Mouse (Mus musculus) forebrain, embryonic 14.5 days (tissue): ENCODE results near the gene Msl2. TPM values are rescaled to one million over a fixed set of nuclear protein-coding genes. Genes with fewer than 3 reads are reported as not detected.

ENCODE experiments used
- ATAC-seq: fragments of 200-750 bp; cut with Nextera tagmentation; 2 replicates; pipeline ENCODE4 v1.8.0; 2017; ENCODE audit warnings: mild to moderate bottlenecking, moderate library complexity
- DNase-seq: peaks from one replicate; pipeline ENCODE4 v3.0.0-alpha.2; 2015; ENCODE audit warnings: low spot score
- H3K27ac ChIP-seq: fragments of 300-500 bp; sonication (generic); 2 replicates; pipeline ENCODE4 v1.5.1; 2014; ENCODE audit warnings: low read depth, mild to moderate bottlenecking, control low read depth, low read length, moderate library complexity
- H3K27me3 ChIP-seq: fragments of 300-500 bp; sonication (generic); replicated peaks from 2 replicates; pipeline ENCODE4 v1.6.1; 2014; ENCODE audit warnings: low read length, control low read depth, mixed read lengths; ENCODE audit not compliant: control insufficient read depth, insufficient read depth
- H3K36me3 ChIP-seq: fragments of 300-500 bp; sonication (generic); 2 replicates; pipeline ENCODE4 v1.6.1; 2014; ENCODE audit warnings: low read length, control low read depth; ENCODE audit not compliant: control insufficient read depth, insufficient read depth
- H3K4me1 ChIP-seq: fragments of 300-500 bp; sonication (generic); 2 replicates; pipeline ENCODE4 v1.6.1; 2014; ENCODE audit warnings: antibody characterized with exemption, low read length, control low read depth; ENCODE audit not compliant: control insufficient read depth, insufficient read depth
- H3K4me2 ChIP-seq: fragments of 300-500 bp; sonication (generic); 2 replicates; pipeline ENCODE4 v1.6.1; 2014; ENCODE audit warnings: mild to moderate bottlenecking, control low read depth, low read length
- H3K4me3 ChIP-seq: fragments of 300-500 bp; sonication (generic); 2 replicates; pipeline ENCODE4 v1.5.1; 2014; ENCODE audit warnings: low read depth, low read length, control low read depth
- H3K9ac ChIP-seq: fragments of 300-500 bp; sonication (generic); 2 replicates; pipeline ENCODE4 v1.6.1; 2014; ENCODE audit warnings: mild to moderate bottlenecking, low read length, control low read depth, moderate library complexity
- H3K9me3 ChIP-seq: fragments of 300-500 bp; sonication (generic); replicated peaks from 2 replicates; pipeline ENCODE4 v1.6.1; 2016; ENCODE audit warnings: low read length, control low read depth, mixed read lengths; ENCODE audit not compliant: control insufficient read depth
- WGBS: fragments of 180-500 bp; shearing (Covaris S2); extraction: QIAGEN DNeasy Blood & Tissue Kit; methylation state at CpG from one replicate; pipeline ENCODE4 v1.1.7; 2014; 5-methylcytosine and 5-hydroxymethylcytosine counted together
- polyA plus RNA-seq: library from polyadenylated mRNA; unstranded; fragments of >200 nt; fragmentation: Nextera tagmentation; extraction: Ambion mirVana; gene quantifications from 2 replicates; pipeline ENCODE4 v1.2.1, GENCODE M21; 2014

Gene Msl2
- polyA plus RNA-seq, 1 experiment from 2014 or later, result 6.1 TPM

- no peak for DNase-seq
- Histone ChIP-seq H3K27ac (no peak overlapping the region), H3K36me3 (no peaks in the 10 kb centered on the region), H3K27me3 (no peaks in the 10 kb centered on the region), H3K9ac (no peak overlapping the region), H3K4me3 (no peak overlapping the region), H3K4me1 (no peaks in the 10 kb centered on the region), H3K4me2 (no peak overlapping the region), H3K9me3 (no peaks in the 10 kb centered on the region)
- no peak for ATAC-seq
- WGBS, result 87% methylated on average over 9 of the region's 9 CpGs
Observed at GRCm38 (mm10) chr9:101042249-101042648, 31.7 kb upstream of the Msl2 start.

GRCm38 (mm10) chr9:101045710-101046338 lies 28.1 kb upstream of the Msl2 start:
- Histone ChIP-seq H3K27me3 (no peaks in the 10 kb centered on the region), H3K9me3 (no peaks in the 10 kb centered on the region), H3K27ac (no peak overlapping the region), H3K9ac (no peak overlapping the region), H3K4me2 (no peak overlapping the region), H3K4me1 (no peaks in the 10 kb centered on the region), H3K4me3 (no peak overlapping the region), H3K36me3 (no peaks in the 10 kb centered on the region)
- WGBS, result 71% methylated on average over 15 of the region's 15 CpGs
- DNase-seq, result no peak
- ATAC-seq, result no peak

GRCm38 (mm10) chr9:101052007-101052406 lies 21.9 kb upstream of the Msl2 start:
- WGBS, result 91% methylated on average over 3 of the region's 3 CpGs
- Histone ChIP-seq H3K9ac (no peak overlapping the region), H3K4me1 (no peaks in the 10 kb centered on the region), H3K4me2 (no peak overlapping the region), H3K27ac (no peak overlapping the region), H3K4me3 (no peak overlapping the region), H3K27me3 (no peaks in the 10 kb centered on the region), H3K36me3 (no peaks in the 10 kb centered on the region), H3K9me3 (no peaks in the 10 kb centered on the region)
- no peak for DNase-seq
- ATAC-seq, result no peak

- Histone ChIP-seq H3K9me3 (no peaks in the 10 kb centered on the region), H3K9ac (no peak overlapping the region), H3K4me1 (no peaks in the 10 kb centered on the region), H3K4me3 (no peak overlapping the region), H3K27ac (no peak overlapping the region), H3K4me2 (no peak overlapping the region), H3K27me3 (no peaks in the 10 kb centered on the region), H3K36me3 (no peaks in the 10 kb centered on the region)
- WGBS, result 73% methylated on average over 6 of the region's 6 CpGs
- ATAC-seq (no peak), DNase-seq (no peak)
Observed at GRCm38 (mm10) chr9:101052691-101053090, 21.2 kb upstream of the Msl2 start.

- ATAC-seq, result no peak
- H3K9ac ChIP-seq, result no peak overlapping the region
Observed at GRCm38 (mm10) chr9:101053279-101053678, 20.6 kb upstream of the Msl2 start.

GRCm38 (mm10) chr9:101057156-101057555 lies 16.7 kb upstream of the Msl2 start:
- ATAC-seq (no peak), DNase-seq (no peak)
- Histone ChIP-seq H3K27ac (no peak overlapping the region), H3K36me3 (no peaks in the 10 kb centered on the region), H3K27me3 (no peaks in the 10 kb centered on the region), H3K4me2 (no peak overlapping the region), H3K4me1 (no peaks in the 10 kb centered on the region), H3K4me3 (no peak overlapping the region), H3K9me3 (no peaks in the 10 kb centered on the region), H3K9ac (no peak overlapping the region)
- 99% methylated on average over 4 of the region's 4 CpGs for WGBS

More at GRCm38 (mm10) chr9:101053279-101053678, 20.6 kb upstream of the Msl2 start:
- Histone ChIP-seq H3K4me2 (no peak overlapping the region), H3K4me1 (no peaks in the 10 kb centered on the region), H3K36me3 (no peaks in the 10 kb centered on the region), H3K9me3 (no peaks in the 10 kb centered on the region), H3K27ac (no peak overlapping the region), H3K4me3 (no peak overlapping the region), H3K27me3 (no peaks in the 10 kb centered on the region)
- whole genome bisulfite sequencing, result 78% methylated on average over 14 of the region's 14 CpGs
- no peak for DNase-seq

- Histone ChIP-seq H3K9ac (no peak overlapping the region), H3K27ac (no peak overlapping the region), H3K9me3 (no peaks in the 10 kb centered on the region), H3K4me2 (no peak overlapping the region), H3K4me3 (no peak overlapping the region), H3K36me3 (no peaks in the 10 kb centered on the region), H3K4me1 (no peaks in the 10 kb centered on the region), H3K27me3 (no peaks in the 10 kb centered on the region)
- DNase-seq (no peak), ATAC-seq (no peak)
- WGBS, result 94% methylated on average over 11 of the region's 11 CpGs
Observed at GRCm38 (mm10) chr9:101061035-101061434, 12.9 kb upstream of the Msl2 start.

- ATAC-seq (no peak), DNase-seq (no peak)
- H3K9ac ChIP-seq, result no peak overlapping the region
- H3K27me3 ChIP-seq, result no peaks in the 10 kb centered on the region
- no peak overlapping the region for H3K4me3 ChIP-seq
- H3K9me3 ChIP-seq, result no peaks in the 10 kb centered on the region
- 65% methylated on average over 6 of the region's 6 CpGs for WGBS
- no peaks in the 10 kb centered on the region for H3K36me3 ChIP-seq
- no peak overlapping the region for H3K4me2 ChIP-seq
- H3K27ac ChIP-seq, result no peak overlapping the region
- no peaks in the 10 kb centered on the region for H3K4me1 ChIP-seq
Observed at GRCm38 (mm10) chr9:101062253-101062780, 11.6 kb upstream of the Msl2 start.

- DNase-seq (no peak), ATAC-seq (no peak)
- WGBS, result 75% methylated on average over 3 of the region's 3 CpGs
- Histone ChIP-seq H3K4me2 (no peak overlapping the region), H3K4me3 (no peak overlapping the region), H3K36me3 (no peaks in the 10 kb centered on the region), H3K9me3 (no peaks in the 10 kb centered on the region), H3K4me1 (no peaks in the 10 kb centered on the region), H3K27me3 (no peaks in the 10 kb centered on the region), H3K9ac (no peak overlapping the region), H3K27ac (no peak overlapping the region)
Observed at GRCm38 (mm10) chr9:101065076-101065602, 8.8 kb upstream of the Msl2 start.
